Mouse (Mus musculus): ENCODE results near the gene Slc35f4. TPM values are rescaled to one million over a fixed set of nuclear protein-coding genes. Genes with fewer than 3 reads are reported as not detected.

Gene Slc35f4
- total and polyA plus RNA-seq, 2 experiments = not detected

- TF ChIP-seq POLR2A (IDR thresholded peaks at IDR 0.05; ENCODE audit: extremely low read depth, insufficient read depth, low read length) (no peak), CTCF (IDR thresholded peaks at IDR 0.05; ENCODE audit: low read depth, low read length) (no peak)
- H3K27ac ChIP-seq (replicated peaks; ENCODE audit: insufficient read depth, low read depth, low read length) = no peak overlapping the region
- no peaks in the 10 kb centered on the region for H3K4me1 ChIP-seq (ENCODE audit: control insufficient read depth, insufficient read depth, low read length)
- no peak overlapping the region for H3K9ac ChIP-seq (ENCODE audit: low read depth, low read length)
- WGBS = 95% methylated on average over 9 of the region's 9 CpGs
- no peaks in the 10 kb centered on the region for H3K27me3 ChIP-seq (ENCODE audit: control insufficient read depth, insufficient read depth, low read length)
- no peaks in the 10 kb centered on the region for H3K36me3 ChIP-seq (ENCODE audit: control insufficient read depth, insufficient read depth, low read length)
- H3K4me3 ChIP-seq (ENCODE audit: insufficient read depth, low read depth, low read length) = no peak overlapping the region
- DNase-seq (ENCODE audit: extremely low read depth, low read depth, low spot score) = no peak
- no peaks in the 10 kb centered on the region for H3K79me2 ChIP-seq (ENCODE audit: control insufficient read depth, insufficient read depth, low read length)
Observed at GRCm38 (mm10) chr14:49305534-49306409, 220.1 kb downstream of the Slc35f4 start.

GRCm38 (mm10) chr14:49302271-49302857, 223.5 kb downstream of the Slc35f4 start:
- Histone ChIP-seq H3K79me2 (ENCODE audit: control insufficient read depth, insufficient read depth, low read length) (no peaks in the 10 kb centered on the region), H3K4me1 (ENCODE audit: control insufficient read depth, insufficient read depth, low read length) (no peaks in the 10 kb centered on the region), H3K9ac (ENCODE audit: low read depth, low read length) (no peak overlapping the region), H3K27me3 (ENCODE audit: control insufficient read depth, insufficient read depth, low read length) (no peaks in the 10 kb centered on the region), H3K36me3 (ENCODE audit: control insufficient read depth, insufficient read depth, low read length) (no peaks in the 10 kb centered on the region), H3K4me3 (ENCODE audit: insufficient read depth, low read depth, low read length) (no peak overlapping the region), H3K27ac (replicated peaks; ENCODE audit: insufficient read depth, low read depth, low read length) (no peak overlapping the region)
- TF ChIP-seq CTCF (IDR thresholded peaks at IDR 0.05; ENCODE audit: low read depth, low read length) = no peak
- no peak for TF ChIP-seq POLR2A (IDR thresholded peaks at IDR 0.05; ENCODE audit: extremely low read depth, insufficient read depth, low read length)
- DNase-seq (ENCODE audit: extremely low read depth, low read depth, low spot score) = no peak
- 83% methylated on average over 2 of the region's 2 CpGs for WGBS

- no peaks in the 10 kb centered on the region for H3K36me3 ChIP-seq (ENCODE audit: control insufficient read depth, insufficient read depth, low read length)
- 48% methylated on average over 8 of the region's 8 CpGs for WGBS
- H3K4me3 ChIP-seq (ENCODE audit: insufficient read depth, low read depth, low read length) = no peak overlapping the region
- H3K27ac ChIP-seq (replicated peaks; ENCODE audit: insufficient read depth, low read depth, low read length) = no peak overlapping the region
- H3K79me2 ChIP-seq (ENCODE audit: control insufficient read depth, insufficient read depth, low read length) = no peaks in the 10 kb centered on the region
- H3K27me3 ChIP-seq (ENCODE audit: control insufficient read depth, insufficient read depth, low read length) = no peaks in the 10 kb centered on the region
- no peak overlapping the region for H3K9ac ChIP-seq (ENCODE audit: low read depth, low read length)
- no peaks in the 10 kb centered on the region for H3K4me1 ChIP-seq (ENCODE audit: control insufficient read depth, insufficient read depth, low read length)
- TF ChIP-seq POLR2A (IDR thresholded peaks at IDR 0.05; ENCODE audit: extremely low read depth, insufficient read depth, low read length) (no peak), CTCF (IDR thresholded peaks at IDR 0.05; ENCODE audit: low read depth, low read length) (no peak)
- DNase-seq (ENCODE audit: extremely low read depth, low read depth, low spot score) = no peak
Observed at GRCm38 (mm10) chr14:49300981-49301619, 224.7 kb downstream of the Slc35f4 start.

GRCm38 (mm10) chr14:49300326-49300725, 225.5 kb downstream of the Slc35f4 start:
- Histone ChIP-seq H3K36me3 (ENCODE audit: control insufficient read depth, insufficient read depth, low read length) (no peaks in the 10 kb centered on the region), H3K27me3 (ENCODE audit: control insufficient read depth, insufficient read depth, low read length) (no peaks in the 10 kb centered on the region), H3K4me3 (ENCODE audit: insufficient read depth, low read depth, low read length) (no peak overlapping the region), H3K9ac (ENCODE audit: low read depth, low read length) (no peak overlapping the region), H3K79me2 (ENCODE audit: control insufficient read depth, insufficient read depth, low read length) (no peaks in the 10 kb centered on the region), H3K4me1 (ENCODE audit: control insufficient read depth, insufficient read depth, low read length) (no peaks in the 10 kb centered on the region), H3K27ac (replicated peaks; ENCODE audit: insufficient read depth, low read depth, low read length) (no peak overlapping the region)
- no peak for TF ChIP-seq POLR2A (IDR thresholded peaks at IDR 0.05; ENCODE audit: extremely low read depth, insufficient read depth, low read length)
- no peak for TF ChIP-seq CTCF (IDR thresholded peaks at IDR 0.05; ENCODE audit: low read depth, low read length)
- DNase-seq (ENCODE audit: extremely low read depth, low read depth, low spot score) = no peak
- WGBS = 67% methylated on average over 8 of the region's 8 CpGs

- Histone ChIP-seq H3K27ac (replicated peaks; ENCODE audit: insufficient read depth, low read depth, low read length) (no peak overlapping the region), H3K36me3 (ENCODE audit: control insufficient read depth, insufficient read depth, low read length) (no peaks in the 10 kb centered on the region), H3K27me3 (ENCODE audit: control insufficient read depth, insufficient read depth, low read length) (no peaks in the 10 kb centered on the region), H3K9ac (ENCODE audit: low read depth, low read length) (no peak overlapping the region), H3K4me3 (ENCODE audit: insufficient read depth, low read depth, low read length) (no peak overlapping the region), H3K4me1 (ENCODE audit: control insufficient read depth, insufficient read depth, low read length) (no peaks in the 10 kb centered on the region), H3K79me2 (ENCODE audit: control insufficient read depth, insufficient read depth, low read length) (no peaks in the 10 kb centered on the region)
- DNase-seq (ENCODE audit: extremely low read depth, low read depth, low spot score) = no peak
- 60% methylated on average over 4 of the region's 4 CpGs for WGBS
- TF ChIP-seq POLR2A (IDR thresholded peaks at IDR 0.05; ENCODE audit: extremely low read depth, insufficient read depth, low read length) (no peak), CTCF (IDR thresholded peaks at IDR 0.05; ENCODE audit: low read depth, low read length) (no peak)
Observed at GRCm38 (mm10) chr14:49293802-49294449, 231.9 kb downstream of the Slc35f4 start.
